Mouse (Mus musculus) frontal cortex, postnatal 36 days (tissue): ENCODE measurements at regions not wholly inside any gene's neighbourhood (a gene's known extent, or its start where the extent isn't known, plus 50 kb on each side); places are given as distances from the start of the nearest gene placed in this dataset.
A peak's percentile ranks its signal among the peaks of the same experiment; 100 is the strongest.

ENCODE experiments used
- DNase-seq, 2 experiments: peaks; one replicate each; pipeline ENCODE4 v3.0.0; 2022; ENCODE audit warnings: low spot score in 2 of 2

DNA sequence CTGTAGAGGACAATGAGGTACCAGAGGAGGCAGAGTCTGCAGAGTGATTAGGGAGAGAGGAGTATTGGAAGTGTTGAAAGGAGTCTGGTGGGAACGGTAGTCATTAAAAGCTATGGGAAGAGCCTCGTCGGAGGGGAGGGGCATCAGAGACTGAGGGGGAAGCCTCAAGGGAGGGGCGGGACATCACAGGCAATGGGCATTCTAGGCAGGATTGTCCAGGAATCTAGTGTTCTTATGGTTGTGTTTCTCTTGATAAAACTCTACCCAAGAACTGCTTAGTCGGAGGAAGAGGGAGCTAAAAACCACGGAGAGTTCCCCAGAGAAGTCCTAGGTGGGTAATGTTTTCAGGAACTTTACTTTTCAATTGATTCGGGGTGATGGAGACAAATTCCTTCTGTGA, 90.2 kb downstream of the Sec23ip start:
- DNase-seq: no peak

GRCm38 (mm10) chr7:128836435-128836834, 91.7 kb downstream of the Sec23ip start:
- no peak for DNase-seq

- no peak for DNase-seq
These were observed 97.8 kb downstream of the Sec23ip start for GRCm38 (mm10) chr7:128842561-128842960.

- DNase-seq: no peak
These were observed 98.8 kb downstream of the Sec23ip start for GRCm38 (mm10) chr7:128843576-128843975.

DNA sequence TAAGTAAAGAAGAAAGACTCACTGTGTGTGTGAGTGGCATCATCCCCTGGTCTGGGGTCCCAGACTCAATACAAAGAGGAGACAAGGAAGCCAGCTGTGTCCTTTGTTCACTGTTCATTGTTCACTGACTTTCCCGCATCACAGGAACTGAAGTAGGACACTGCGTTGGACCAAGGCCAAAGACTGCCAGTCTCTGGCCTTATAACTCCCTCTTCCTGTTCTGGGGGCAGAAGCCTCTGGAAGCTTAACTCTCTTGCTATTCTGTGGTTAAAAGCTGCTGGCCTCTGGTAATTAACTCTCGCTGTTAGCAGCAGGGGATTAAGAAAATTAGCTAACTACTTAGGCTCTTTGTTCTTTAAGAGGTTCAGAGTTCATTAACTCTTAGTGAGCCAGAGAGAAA, 104.5 kb downstream of the Sec23ip start:
- no peak for DNase-seq

GRCm38 (mm10) chr7:128854193-128854592, 109.5 kb downstream of the Sec23ip start:
- DNase-seq: no peak

DNA sequence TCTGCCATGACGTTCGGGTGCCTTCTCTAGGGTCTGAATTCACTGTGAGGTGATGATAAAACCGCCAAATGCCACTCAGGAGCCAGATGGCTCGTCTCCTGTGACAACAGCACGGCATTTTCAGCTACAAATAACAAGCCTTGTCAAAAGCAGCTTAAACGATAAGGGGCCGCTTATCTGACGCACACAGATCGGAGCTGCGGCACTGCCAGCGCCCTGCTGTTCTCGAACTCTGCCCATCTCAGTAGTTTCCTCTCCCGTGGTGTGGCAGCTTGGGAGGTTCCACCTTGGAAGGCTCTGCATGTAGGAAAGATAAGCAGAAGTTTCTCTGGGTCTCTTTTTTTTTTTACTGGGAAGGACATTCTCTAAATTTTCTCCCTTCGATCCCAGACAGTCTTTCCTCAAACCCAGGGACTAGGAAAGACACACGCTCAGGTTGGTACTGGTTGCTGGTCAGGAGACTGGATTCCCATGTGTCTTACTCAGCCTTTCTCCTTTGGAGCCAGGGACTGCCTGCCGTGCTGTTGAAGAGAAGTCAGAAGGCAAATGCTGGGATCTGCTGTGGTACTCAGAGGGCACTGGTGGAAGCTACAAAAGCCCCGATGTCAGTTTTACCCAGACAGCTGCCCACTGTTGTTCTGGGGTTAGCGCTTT, 110.1 kb downstream of the Sec23ip start:
- no peak for DNase-seq

DNA sequence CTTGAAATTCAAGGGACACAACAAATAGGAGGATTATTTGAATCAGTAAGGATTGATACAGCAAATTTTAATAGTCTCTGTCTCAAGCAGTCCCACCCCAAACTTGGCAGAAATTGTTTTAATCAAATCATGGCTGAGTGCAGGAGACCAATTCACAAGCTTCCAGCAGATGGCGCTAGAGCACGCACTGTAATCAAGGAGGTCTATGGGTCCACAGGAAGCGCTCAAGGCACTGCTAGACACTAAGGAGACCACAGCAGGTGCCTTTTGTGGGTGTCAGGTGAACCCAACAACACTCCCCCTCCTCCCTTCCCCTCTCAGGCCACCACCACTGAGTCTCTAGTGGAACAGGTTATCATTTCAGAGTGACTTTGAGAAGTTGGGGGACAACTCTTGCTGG, 115.4 kb downstream of the Sec23ip start:
- peak; percentile 69 to 74 for DNase-seq

DNA sequence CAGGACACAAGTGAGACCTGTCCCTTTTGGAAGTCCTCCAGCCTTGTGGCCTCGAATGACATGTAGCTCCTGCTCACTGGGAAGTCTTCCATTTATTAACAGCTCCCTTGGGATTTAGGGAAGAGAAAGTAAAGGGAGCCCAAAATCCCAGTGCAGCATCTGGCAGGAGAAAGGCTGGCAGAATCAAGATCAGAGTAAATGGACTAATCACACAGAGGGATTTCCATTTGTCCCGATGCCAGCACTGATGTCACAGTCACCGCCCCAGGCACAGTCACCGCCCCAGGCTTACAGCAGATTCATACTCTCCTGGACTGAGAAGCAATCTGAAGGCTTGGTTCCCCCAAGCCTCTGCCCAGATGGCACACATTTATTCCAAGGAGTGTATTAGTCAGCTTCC, 116.0 kb downstream of the Sec23ip start:
- DNase-seq: peak; percentile 4 to 6

DNA sequence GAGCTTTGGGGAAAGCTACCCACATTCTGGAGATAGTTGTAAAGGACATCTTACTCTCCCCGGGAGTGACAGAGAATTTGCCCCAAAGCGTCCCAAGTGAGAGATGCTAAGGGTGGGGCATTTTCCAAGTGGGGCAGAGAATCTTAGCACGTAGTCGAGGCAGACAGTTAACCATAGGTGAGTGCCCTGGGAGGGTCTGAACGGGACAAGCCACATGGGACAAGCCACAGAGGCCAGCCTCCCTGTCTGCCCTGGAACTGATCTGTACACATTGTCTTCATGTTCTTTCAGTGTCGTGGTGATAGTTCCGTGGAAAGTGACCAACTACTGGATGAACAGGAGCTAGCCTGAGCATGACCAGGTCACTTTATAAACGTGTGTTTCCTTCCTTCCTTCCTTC, 116.6 kb downstream of the Sec23ip start:
- no peak for DNase-seq

- no peak for DNase-seq
These were observed 124.1 kb downstream of the Sec23ip start for GRCm38 (mm10) chr7:128868799-128869198.

- no peak for DNase-seq
These were observed 139.3 kb downstream of the Sec23ip start for GRCm38 (mm10) chr7:128884015-128884414.

DNA sequence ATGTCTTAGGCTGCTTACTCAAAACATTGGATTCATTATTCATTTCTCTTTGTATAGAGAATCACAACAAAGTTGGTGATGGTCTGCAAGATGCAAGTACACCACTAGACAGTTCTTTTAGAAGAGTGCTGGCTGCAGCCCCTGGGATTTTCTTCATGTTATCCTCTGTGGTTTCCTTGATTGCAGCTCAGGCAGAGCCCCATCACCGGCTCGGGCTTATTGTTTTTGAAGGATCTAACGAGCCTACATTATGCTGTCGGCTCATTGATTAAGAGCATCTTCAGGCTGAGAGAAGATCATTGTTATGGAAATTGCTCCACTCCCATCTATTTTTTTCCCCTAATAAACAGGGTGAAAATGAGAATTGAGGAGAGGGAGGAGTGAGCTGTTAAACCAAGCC, 140.8 kb downstream of the Sec23ip start:
- DNase-seq: no peak

- DNase-seq: no peak
These were observed 165.4 kb downstream of the Sec23ip start for GRCm38 (mm10) chr7:128910134-128910533.

DNA sequence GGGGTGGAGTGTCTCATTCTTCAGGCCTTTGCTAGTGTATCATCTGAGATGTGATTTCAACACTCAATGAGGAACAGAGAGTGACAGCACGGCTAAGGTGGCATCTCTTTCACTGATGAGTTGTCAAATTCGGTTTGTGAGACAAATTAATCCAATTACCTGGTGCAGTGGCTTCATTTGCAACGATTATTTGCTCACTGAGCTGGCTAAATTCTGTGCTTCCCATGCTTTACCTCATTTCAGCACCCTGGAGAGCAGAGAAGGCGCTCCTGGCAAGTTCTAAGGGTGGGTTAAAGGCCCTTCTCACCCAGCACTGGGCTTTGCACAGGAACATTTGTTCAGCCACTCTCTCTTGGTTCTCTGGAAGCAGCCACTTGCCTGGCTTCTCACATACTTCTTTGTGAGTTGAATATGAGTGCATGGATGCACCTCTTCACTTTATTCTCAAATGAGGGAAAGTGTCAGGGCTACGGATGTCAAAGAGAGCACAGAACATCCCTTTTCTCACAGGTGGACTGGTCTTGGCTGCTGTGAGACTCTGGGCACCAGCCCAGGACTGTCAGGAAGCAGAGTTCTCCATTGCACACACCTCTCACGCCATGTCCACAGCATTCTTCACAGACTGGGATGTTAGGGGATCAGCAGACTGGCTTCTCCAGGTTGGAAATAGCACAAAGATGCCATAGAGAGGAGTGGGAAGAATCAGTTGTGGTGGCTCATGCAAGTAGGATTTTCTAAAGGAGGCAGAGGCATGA, 193.4 kb downstream of the Sec23ip start:
- no peak for DNase-seq

GRCm38 (mm10) chr7:128960575-128960974, 215.8 kb downstream of the Sec23ip start:
- no peak for DNase-seq

DNA sequence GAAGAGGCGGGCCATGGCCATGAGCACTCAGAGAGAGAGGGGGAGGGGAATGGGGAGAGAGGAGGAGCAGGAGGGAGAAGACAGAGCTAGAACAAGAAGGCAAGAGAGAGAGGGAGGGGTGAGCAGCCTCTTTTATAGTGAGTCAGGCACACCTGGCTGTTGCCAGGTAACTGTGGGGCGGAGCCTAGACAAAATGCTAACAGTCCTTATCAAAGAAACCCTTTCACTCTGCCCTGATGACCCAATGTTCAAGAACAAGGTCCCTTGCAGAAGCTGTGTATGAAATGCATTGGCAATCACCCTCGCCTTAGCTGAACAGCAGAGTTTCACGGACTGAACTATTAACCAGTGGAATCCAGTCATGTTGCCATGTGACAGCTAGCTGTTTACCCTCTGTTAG, 235.2 kb downstream of the Sec23ip start:
- no peak for DNase-seq

DNA sequence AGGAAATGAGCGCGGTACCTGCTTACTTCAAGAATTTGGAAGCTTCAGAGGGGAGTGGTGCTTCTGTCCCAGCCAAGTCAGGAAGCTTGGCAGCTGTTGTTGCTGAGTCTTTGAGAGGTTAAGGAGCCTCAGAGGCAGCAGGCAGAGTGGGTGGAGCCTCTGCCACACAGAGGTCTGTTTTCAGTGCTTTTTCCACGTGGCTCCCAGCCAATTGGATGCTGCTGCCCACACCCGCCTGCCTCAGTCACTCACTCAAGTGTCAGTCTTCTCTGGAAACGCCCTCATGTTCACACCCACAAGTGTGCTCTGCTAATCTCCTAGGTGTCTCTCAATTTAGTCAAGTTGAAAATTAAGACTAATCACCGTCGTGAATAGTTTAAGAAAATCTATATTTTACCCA, 236.1 kb downstream of the Sec23ip start:
- peak in 1 of 2 experiments; percentile 3 for DNase-seq

GRCm38 (mm10) chr7:128998759-128999158, 254.0 kb downstream of the Sec23ip start:
- no peak for DNase-seq

DNA sequence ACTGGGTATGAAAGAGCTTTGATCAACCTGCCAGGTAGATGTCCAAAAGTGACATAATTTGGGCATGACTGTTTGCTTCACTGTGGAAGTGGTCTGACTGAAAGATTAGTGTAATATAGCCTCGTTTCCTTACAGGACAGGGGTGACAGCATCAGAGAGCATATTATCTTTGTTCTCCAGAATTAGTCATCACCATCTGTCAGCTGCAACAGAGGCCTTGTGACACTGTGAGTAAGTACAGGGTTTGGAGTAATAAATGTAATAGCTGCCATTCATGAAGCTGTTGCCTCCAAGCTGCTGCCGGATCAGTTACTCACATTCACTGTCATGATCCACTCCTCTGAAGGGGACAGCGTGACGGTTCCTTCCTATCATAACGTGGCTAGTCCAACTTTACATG, 254.4 kb upstream of the Plpp4 start:
- no peak for DNase-seq

DNA sequence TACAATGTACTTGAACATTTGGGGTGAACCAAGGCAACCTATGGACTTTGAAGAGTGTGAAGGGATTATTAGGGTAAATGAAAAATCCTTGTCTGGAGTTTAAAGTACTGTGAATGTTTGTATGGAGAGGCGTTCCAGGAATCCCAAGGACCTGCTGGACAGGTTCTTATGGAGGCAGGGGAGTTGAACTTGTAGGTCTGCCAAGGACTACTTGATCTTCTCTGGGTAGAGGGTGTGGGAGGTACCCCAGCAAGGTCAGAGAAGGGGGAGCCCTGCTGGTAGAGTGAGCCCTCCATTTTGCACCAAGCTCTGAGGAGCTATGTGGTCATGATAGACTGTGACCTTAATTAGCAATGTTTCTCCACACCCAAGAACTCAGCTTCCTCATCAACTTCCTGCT, 253.7 kb upstream of the Plpp4 start:
- no peak for DNase-seq

DNA sequence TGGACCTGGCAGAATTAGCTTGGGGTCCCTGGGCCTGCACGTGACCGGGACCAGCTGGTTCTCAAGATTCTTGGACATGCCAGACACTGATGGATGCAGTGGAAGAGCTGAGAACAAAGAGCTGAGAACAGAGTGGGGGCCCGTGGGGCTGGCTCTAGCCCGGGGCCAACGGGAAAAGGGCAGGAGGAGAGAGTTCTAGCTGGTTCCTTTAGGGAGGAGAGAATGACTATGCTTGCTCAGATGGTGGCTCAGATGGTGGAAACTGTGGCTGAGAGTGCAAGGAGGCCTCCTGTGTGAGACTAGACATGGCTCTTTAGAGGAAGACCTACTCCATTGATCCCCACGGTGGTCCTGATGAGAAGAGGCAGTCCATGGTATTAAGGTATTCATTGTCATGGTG, 240.5 kb upstream of the Plpp4 start:
- DNase-seq: no peak

DNA sequence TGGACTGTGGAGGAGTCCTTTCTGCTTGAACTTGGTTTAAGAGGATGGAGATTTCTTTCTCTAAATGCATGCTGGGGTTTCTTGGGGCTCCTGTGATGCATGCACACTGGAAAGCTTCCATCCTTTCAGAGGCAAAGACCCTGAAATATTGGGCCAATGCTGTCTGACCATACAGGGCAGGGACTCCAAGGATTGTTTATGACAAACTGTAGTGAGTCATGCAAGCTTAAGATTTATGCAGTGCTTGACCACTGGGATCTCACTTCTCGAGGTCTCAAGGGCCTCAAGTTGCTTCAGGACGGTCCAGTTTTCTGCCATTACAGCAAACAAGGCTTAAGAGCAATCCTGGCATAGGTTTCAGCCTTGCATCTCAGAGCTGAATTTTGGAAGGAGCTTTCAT, 229.7 kb upstream of the Plpp4 start:
- no peak for DNase-seq

DNA sequence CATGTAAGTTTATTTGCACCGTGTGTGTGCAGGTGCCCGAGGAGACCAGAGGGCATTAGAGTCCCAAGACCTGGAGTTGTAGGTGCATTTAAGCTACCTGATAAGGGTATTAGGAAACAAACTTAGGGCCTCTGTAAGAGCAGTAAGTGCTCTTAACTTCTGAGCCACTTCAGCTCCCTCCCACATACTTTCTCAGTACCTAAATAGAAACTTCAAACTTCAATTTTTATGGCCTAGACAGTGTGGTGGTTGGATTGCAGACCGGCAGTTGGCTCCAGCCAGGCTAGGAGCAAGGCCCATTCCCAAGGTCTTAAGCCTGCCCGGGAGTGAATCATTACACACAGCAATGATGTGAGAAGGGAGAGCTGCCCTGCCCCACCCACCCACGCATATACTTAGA, 208.8 kb upstream of the Plpp4 start:
- DNase-seq: no peak
